Mouse (Mus musculus): Measurements from ENCODE around the gene Slc4a1. TPM values are rescaled to one million over a fixed set of nuclear protein-coding genes. Genes with fewer than 3 reads are reported as not detected.
A peak's percentile ranks its signal among the peaks of the same experiment; 100 is the strongest.
"Not testable (repeated sequence)": the region's sequence is repeated elsewhere in the genome, so short reads cannot be mapped to it uniquely, and the experiment has no call there.

Gene Slc4a1
- polyA plus RNA-seq, 1 experiment from 2014 or later = 5.0 TPM

DNA sequence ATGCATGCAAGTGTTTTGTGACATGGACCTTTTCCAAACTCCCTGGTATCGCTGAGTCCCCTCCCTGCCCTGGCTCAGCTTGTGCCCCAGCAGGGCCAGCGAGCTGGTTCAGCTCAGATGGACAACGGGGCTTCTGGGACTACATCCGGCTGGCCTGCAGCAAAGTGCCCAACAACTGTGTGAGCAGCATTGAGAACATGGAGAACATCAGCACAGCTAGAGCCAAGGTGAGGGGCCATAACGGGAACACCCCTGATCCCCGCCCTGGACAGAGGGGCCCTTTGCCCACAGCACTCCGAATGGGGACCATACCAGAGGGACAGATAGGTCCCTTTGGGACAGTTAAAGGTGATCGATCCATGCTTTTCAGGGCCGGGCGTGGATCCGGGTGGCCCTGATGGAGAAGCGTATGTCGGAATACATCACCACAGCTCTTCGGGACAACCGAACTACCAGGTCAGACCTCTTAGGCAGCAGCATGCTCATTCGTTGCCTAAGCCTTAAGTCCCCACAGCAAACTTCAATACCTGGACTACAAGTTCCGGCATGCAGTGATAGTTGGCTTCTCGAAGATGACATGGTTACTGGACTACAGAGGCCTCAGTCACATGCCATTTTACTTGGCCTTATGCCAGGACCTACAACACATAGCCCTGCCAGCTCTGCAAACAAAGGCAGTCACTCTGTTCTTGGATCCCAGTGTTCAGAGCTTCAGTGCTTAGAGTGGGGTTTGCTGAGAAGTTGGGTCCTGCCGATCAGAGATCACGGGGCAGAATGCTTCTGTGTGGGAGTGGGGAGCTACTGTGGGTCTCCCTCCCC is 32.2 kb upstream of the Slc4a1 start:
- H3K4me1 ChIP-seq = peaks cover 29% of the 10 kb centered on the region
- H3K36me3 ChIP-seq = peaks cover 14% of the 10 kb centered on the region
- H3K9me3 ChIP-seq (replicated peaks) = no peaks in the 10 kb centered on the region
- peaks cover 58% of the 10 kb centered on the region for H3K27me3 ChIP-seq
- H3K4me3 ChIP-seq (replicated peaks) = no peak overlapping the region
- no peak overlapping the region for H3K9ac ChIP-seq
- H3K4me2 ChIP-seq (replicated peaks) = no peak overlapping the region
- ATAC-seq (ENCODE audit: insufficient number of reproducible peaks, low FRiP score, low TSS enrichment, low read depth) = no peak
- no peak overlapping the region for H3K27ac ChIP-seq (replicated peaks)
- 69% methylated on average over 20 of the region's 20 CpGs for WGBS

DNA sequence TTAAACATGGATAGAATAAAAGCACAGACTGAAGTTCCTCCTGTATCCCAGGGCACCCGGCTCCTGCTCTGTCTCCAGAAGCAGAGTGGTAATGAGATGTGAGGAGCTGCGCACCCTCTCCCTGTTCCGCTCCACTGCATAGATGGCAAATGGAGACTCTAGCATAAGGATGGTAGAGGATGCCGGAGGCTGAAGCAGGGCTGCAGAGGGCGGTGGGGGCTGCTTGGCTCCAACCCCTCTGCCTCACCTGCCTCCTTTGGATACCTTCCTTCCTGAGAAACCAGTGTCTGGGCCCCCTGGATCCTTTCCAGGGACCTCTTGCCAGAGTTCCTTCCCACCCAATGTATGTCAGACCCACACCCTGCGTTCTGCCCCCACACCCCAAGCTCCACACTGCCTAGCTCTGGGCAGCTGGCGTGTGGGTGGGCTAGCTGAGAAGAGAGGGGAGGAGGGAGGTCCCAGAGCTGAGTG is 30.7 kb upstream of the Slc4a1 start:
- 74% methylated on average over 7 of the region's 7 CpGs for WGBS
- no peaks in the 10 kb centered on the region for H3K36me3 ChIP-seq
- H3K9ac ChIP-seq = no peak overlapping the region
- H3K9me3 ChIP-seq (replicated peaks) = no peaks in the 10 kb centered on the region
- peaks cover 36% of the 10 kb centered on the region for H3K4me1 ChIP-seq
- no peak overlapping the region for H3K4me3 ChIP-seq (replicated peaks)
- no peak overlapping the region for H3K4me2 ChIP-seq (replicated peaks)
- ATAC-seq (ENCODE audit: insufficient number of reproducible peaks, low FRiP score, low TSS enrichment, low read depth) = no peak
- H3K27me3 ChIP-seq = peaks cover 58% of the 10 kb centered on the region
- H3K27ac ChIP-seq (replicated peaks) = no peak overlapping the region

DNA sequence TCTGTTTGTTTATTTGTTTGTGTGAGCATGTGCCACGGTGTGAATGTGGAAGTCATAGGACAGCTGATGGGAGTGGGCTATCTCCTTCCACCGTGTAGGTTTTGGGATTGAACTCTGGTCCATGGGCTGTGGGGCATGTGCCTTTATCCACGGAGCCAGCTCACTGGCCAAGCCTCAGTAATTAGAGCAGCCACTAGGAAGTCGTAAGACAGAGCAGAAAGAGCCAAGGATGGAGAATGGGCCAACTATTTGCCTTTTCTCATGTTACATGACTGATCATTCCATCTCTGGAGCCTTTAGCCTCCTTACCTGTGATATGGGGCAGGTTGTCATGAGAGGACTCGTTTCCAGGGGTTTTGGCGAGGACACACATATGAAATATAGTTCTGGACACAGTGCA is 30.3 kb upstream of the Slc4a1 start:
- H3K4me2 ChIP-seq (replicated peaks) = no peak overlapping the region
- H3K4me3 ChIP-seq (replicated peaks) = no peak overlapping the region
- H3K27me3 ChIP-seq = peaks cover 57% of the 10 kb centered on the region
- peaks cover 36% of the 10 kb centered on the region for H3K4me1 ChIP-seq
- 57% methylated on average over 6 of the region's 6 CpGs for WGBS
- H3K9ac ChIP-seq = no peak overlapping the region
- H3K36me3 ChIP-seq = no peaks in the 10 kb centered on the region
- no peak overlapping the region for H3K27ac ChIP-seq (replicated peaks)
- no peaks in the 10 kb centered on the region for H3K9me3 ChIP-seq (replicated peaks)
- no peak for ATAC-seq (ENCODE audit: insufficient number of reproducible peaks, low FRiP score, low TSS enrichment, low read depth)

DNA sequence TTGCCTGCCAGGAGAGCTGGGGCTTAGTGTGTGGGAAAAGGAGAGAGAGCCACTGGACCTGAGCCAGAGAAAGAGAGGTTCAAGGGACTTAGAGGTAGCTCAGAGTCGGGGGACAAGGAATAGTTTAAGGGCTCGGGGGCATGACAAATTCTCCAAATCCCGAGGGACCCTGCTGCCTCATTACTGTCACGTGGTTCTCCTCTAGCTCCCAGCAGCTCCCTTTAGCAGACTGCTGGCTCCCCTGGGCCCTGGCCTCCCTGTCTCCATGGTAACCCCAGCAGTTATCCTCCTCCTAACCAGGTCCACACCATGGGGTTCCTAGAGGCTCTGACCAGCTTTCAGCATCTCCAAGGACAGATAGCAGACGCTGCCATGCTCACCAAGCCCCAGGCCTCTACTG is 29.2 kb upstream of the Slc4a1 start:
- no peak overlapping the region for H3K9ac ChIP-seq
- no peak overlapping the region for H3K4me2 ChIP-seq (replicated peaks)
- no peak; the same call in 1 of the 2 replicates for ATAC-seq (ENCODE audit: insufficient number of reproducible peaks, low FRiP score, low TSS enrichment, low read depth)
- WGBS = 6% methylated on average over 5 of the region's 5 CpGs
- no peak overlapping the region for H3K4me3 ChIP-seq (replicated peaks)
- peaks cover 36% of the 10 kb centered on the region for H3K4me1 ChIP-seq
- no peaks in the 10 kb centered on the region for H3K36me3 ChIP-seq
- no peaks in the 10 kb centered on the region for H3K9me3 ChIP-seq (replicated peaks)
- H3K27ac ChIP-seq (replicated peaks) = no peak overlapping the region
- H3K27me3 ChIP-seq = peaks cover 47% of the 10 kb centered on the region

DNA sequence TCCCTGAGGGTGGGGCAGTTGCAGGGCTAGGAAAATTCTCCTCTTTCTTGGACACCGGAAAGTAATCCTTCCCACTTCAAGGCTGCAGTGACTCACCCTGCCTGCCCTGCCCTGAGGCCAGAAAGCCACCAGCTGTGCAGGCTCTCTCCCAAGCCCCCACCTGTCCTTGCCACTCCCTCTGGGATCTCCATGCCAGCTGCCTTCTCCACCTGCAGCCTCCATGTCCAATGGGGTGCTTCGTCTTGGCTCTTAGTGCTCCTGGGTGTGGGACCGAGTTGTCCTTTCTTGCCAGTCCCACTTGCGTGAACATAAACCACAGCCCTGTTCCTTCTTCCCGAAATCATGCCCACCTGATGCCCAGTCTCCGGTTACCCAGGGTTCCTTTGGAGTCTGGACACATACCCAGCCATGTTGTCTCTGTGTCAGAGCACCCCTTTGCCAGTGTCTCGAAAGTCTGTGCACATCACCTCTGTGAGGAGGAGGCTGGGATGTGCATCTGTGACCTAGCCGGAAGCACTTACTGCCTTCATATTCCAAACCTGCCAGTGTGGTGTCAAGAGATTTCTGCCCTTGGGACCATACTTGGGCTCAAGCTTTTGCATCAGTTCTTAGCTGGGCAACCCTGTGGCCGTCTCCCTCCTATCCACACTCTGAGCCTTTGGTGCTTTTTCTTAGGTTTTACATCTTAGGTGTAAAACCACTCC is 28.6 kb upstream of the Slc4a1 start:
- WGBS = 69% methylated on average over 9 of the region's 9 CpGs
- Histone ChIP-seq H3K27me3 (peaks cover 40% of the 10 kb centered on the region), H3K9me3 (replicated peaks) (no peaks in the 10 kb centered on the region), H3K36me3 (no peaks in the 10 kb centered on the region), H3K27ac (replicated peaks) (no peak overlapping the region), H3K4me1 (peaks cover 30% of the 10 kb centered on the region), H3K9ac (no peak overlapping the region), H3K4me2 (replicated peaks) (peak overlapping the region; percentile 91), H3K4me3 (replicated peaks) (peak overlapping the region; percentile 46; the same call in 1 of the 2 replicates)
- ATAC-seq (ENCODE audit: insufficient number of reproducible peaks, low FRiP score, low TSS enrichment, low read depth) = peak; percentile 8; the same call in 1 of the 2 replicates

DNA sequence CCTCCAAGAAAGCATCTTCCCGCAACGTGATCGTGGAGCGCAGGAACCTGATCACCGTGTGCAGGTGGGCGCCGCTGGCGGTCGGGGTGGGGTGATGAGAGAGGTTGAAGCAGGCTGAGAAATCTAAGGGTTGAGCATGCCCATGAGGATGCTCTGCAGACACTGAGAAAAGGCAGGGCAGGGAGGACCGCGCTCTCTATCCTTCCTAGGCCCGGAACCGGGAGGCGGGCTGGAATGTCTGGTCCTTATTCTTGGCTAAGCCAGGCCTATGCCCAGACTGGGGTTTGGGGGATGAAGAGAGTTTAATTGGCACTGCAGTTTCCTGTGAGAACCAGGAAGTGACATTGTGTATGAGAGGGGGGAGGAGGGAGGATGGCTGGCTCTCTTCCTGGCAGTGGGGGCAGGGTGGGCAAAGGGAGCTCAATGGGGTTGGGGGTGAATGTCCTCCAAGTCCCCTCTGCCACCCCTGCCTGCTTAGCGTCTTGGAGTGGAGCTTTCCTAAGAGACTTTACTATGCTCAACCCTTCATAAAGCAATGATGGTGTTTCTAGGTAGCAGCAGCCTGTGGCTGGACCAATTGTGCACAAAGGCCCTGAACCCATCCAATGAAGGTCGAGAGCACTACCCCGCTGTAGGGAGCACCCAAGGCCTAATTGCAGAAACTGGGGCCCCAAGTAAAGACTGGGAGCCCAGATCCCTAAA is 27.9 kb upstream of the Slc4a1 start:
- WGBS = 5% methylated on average over 17 of the region's 17 CpGs
- ATAC-seq (ENCODE audit: insufficient number of reproducible peaks, low FRiP score, low TSS enrichment, low read depth) = no peak

DNA sequence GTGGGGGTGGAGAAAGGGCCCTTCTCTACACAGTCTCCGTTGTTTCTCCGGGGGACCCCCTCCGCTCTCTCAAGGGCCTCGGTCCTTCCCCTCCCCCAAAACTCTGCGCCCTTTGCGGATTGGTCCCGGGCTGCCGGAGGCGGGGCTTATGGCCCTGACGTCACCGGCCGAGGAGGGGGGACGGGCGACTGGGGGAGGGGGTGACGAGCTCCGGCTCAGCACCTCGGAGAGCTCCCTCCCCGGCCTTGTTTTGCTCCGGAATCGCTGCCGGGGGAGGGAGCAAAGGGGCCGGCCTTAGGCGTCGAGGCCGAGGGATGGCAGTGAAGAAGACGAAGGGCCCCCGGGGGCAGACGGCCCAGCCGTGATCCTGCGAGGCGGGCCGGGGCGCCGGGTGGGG is 27.2 kb upstream of the Slc4a1 start, which contains the start of gene Rundc3a:
Rundc3a (plus strand) TSS at position 166 of the 397 bp plus-strand sequence.
- Histone ChIP-seq H3K27me3 (peaks cover 27% of the 10 kb centered on the region), H3K9ac (no peak within 1 kb of the TSS), H3K36me3 (no peaks in the 10 kb centered on the region), H3K9me3 (replicated peaks) (no peaks in the 10 kb centered on the region), H3K4me3 (replicated peaks) (peak within 1 kb of the TSS; percentile 46), H3K27ac (replicated peaks) (no peak within 1 kb of the TSS), H3K4me2 (replicated peaks) (peak within 1 kb of the TSS; percentile 91), H3K4me1 (peaks cover 22% of the 10 kb centered on the region)
- 0% methylated on average over 33 of the region's 34 CpGs for WGBS
- peak; percentile 61 for ATAC-seq (ENCODE audit: insufficient number of reproducible peaks, low FRiP score, low TSS enrichment, low read depth)

More for the DNA sequence above, 27.9 kb upstream of the Slc4a1 start:
- Histone ChIP-seq H3K4me2 (replicated peaks) (peak overlapping the region; percentile 91), H3K27me3 (peaks cover 33% of the 10 kb centered on the region), H3K27ac (replicated peaks) (no peak overlapping the region), H3K36me3 (no peaks in the 10 kb centered on the region), H3K9me3 (replicated peaks) (no peaks in the 10 kb centered on the region), H3K9ac (no peak overlapping the region), H3K4me1 (peaks cover 23% of the 10 kb centered on the region), H3K4me3 (replicated peaks) (peak overlapping the region; percentile 46)

DNA sequence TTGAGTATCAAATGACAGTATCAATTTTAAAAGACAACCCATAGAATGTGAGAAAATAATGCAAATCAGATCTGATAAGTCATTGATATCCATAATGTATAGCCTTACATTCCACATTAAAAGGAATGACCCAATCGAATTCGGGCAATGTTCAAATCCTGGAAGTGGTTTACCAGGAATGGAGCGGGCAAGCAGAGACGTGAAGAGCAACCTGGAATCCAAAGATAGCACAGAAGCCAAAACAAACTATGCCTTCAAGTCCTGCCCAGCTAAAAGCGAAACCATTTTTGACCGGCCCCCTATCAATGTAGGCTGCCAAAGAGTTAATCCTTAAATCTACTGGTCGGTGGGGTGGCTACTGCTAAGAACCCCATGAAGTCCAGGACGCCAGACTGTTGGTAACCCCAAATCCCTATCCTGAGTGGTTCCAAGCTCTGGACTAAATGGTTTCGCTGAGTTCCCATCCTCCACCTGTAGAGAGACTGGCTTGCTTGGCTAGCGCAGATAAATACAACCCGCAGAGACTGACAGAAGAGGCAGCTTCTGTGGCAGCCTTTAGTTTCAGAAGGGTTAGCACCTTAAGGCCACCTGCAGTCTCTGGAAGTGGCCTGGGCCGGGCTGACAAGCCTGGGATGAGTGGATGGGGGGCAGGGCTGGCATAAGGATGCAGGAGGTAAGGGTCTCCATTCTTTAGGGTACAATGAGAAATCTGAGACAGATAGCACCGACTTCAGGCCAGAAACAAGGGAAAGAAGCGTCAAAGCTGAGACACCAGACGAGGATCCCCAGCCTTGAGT is 26.6 kb upstream of the Slc4a1 start:
- H3K9ac ChIP-seq = no peak overlapping the region
- H3K27me3 ChIP-seq = peaks cover 21% of the 10 kb centered on the region
- peak overlapping the region; percentile 91 for H3K4me2 ChIP-seq (replicated peaks)
- H3K27ac ChIP-seq (replicated peaks) = no peak overlapping the region
- no peaks in the 10 kb centered on the region for H3K9me3 ChIP-seq (replicated peaks)
- WGBS = 16% methylated on average over 15 of the region's 15 CpGs
- H3K4me1 ChIP-seq = peaks cover 22% of the 10 kb centered on the region
- H3K4me3 ChIP-seq (replicated peaks) = peak overlapping the region; percentile 46
- H3K36me3 ChIP-seq = no peaks in the 10 kb centered on the region
- no peak for ATAC-seq (ENCODE audit: insufficient number of reproducible peaks, low FRiP score, low TSS enrichment, low read depth)

DNA sequence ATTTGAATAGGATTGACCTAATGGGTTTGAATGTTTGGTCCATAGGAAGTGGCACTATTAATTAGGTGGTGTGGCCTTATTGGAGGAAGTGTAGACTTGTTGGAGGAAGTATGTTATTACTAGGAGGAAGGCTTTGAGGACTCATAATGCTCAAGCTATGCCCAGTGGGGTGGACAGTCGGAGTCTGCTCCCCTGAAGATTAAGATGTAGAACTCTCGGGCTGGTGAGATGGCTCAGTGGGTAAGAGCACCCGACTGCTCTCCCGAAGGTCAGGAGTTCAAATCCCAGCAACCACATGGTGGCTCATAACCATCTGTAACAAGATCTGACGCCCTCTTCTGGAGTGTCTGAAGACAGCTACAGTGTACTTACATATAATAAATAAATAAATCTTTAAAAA is 23.4 kb upstream of the Slc4a1 start:
- not testable (repeated sequence) for H3K9ac ChIP-seq; ATAC-seq (ENCODE audit: insufficient number of reproducible peaks, low FRiP score, low TSS enrichment, low read depth); H3K27me3 ChIP-seq; H3K4me3 ChIP-seq (replicated peaks); H3K9me3 ChIP-seq (replicated peaks); H3K36me3 ChIP-seq; H3K27ac ChIP-seq (replicated peaks); H3K4me2 ChIP-seq (replicated peaks)
- 83% methylated on average over 4 of the region's 5 CpGs for WGBS
- peaks cover 20% of the 10 kb centered on the region for H3K4me1 ChIP-seq

DNA sequence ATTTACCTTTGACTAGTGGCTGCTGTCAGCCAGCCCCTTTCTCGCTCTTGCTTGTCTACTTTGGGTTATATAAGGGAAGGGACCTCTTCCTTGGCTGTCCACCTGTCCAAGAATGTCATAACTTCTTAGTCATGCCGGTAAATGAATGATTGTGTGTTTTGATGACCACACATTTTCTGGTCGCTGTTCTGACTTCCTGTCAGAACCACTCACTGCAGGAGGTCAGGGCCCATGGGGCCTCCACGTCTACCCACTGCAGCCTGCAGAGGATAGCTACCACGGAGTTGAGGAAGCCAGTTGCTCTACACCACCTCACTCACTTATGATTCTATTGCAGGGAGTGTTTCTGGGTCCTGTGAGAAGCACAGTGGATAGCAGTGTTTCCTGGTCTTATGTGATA is 20.1 kb upstream of the Slc4a1 start:
- Histone ChIP-seq H3K9me3 (replicated peaks) (no peaks in the 10 kb centered on the region), H3K9ac (no peak overlapping the region), H3K27ac (replicated peaks) (no peak overlapping the region), H3K4me3 (replicated peaks) (no peak overlapping the region), H3K4me2 (replicated peaks) (no peak overlapping the region), H3K27me3 (no peaks in the 10 kb centered on the region), H3K36me3 (no peaks in the 10 kb centered on the region), H3K4me1 (no peaks in the 10 kb centered on the region)
- ATAC-seq (ENCODE audit: insufficient number of reproducible peaks, low FRiP score, low TSS enrichment, low read depth) = no peak
- 56% methylated on average over 5 of the region's 5 CpGs for WGBS
